Mouse (Mus musculus) bone marrow, adult 2 months (tissue): ENCODE data around the gene Nfkb1.

Source experiments
- CTCF ChIP-seq: fragments of 200-500 bp; IDR thresholded peaks from 2 replicates; pipeline ENCODE4 v1.5.1; 2011; ENCODE audit warnings: low read length, control low read depth; ENCODE audit not compliant: control insufficient read depth, insufficient read depth
- POLR2A ChIP-seq: fragments of 200-500 bp; IDR thresholded peaks from 2 replicates; pipeline ENCODE4 v1.6.1; 2011; ENCODE audit warnings: low read depth, mild to moderate bottlenecking, control low read depth, low read length, borderline replicate concordance; ENCODE audit not compliant: control insufficient read depth

- TF ChIP-seq CTCF (no peak), POLR2A (no peak)
Measured at GRCm38 (mm10) chr3:135607021-135607420, 84.3 kb downstream of the Nfkb1 start.
